Mouse (Mus musculus) lung, postnatal 0 days (tissue): ENCODE measurements around the gene Cdon.

ENCODE experiments used
- CTCF ChIP-seq: IDR thresholded peaks from 2 replicates; pipeline ENCODE4 v1.5.1; 2016; ENCODE audit warnings: antibody characterized with exemption, mild to moderate bottlenecking
- EP300 ChIP-seq: IDR thresholded peaks from 2 replicates; pipeline ENCODE4 v1.6.1; 2016; ENCODE audit warnings: antibody characterized with exemption, mild to moderate bottlenecking, control low read depth

- TF ChIP-seq CTCF (no peak), EP300 (no peak)
These were observed 102.0 kb downstream of the Cdon start for GRCm38 (mm10) chr9:35522821-35523515.
